10 mouse cellular contexts compared by ENCODE assay signal in genomic region chr1:135112661-135113060, GRCm38 (mm10). TPM values are rescaled to one million over a fixed set of nuclear protein-coding genes. Genes with fewer than 3 reads are reported as not detected.
DNase-seq lines count a peak whose midpoint lies in the region; ATAC-seq and TF ChIP-seq lines count a peak whose summit lies in the region.
"Had no signal": no experiment of that assay in that cellular context is flagged by ENCODE, and none has a peak within 500 bp of the region (broad histone marks: within the 10 kb centered on the region; RNA-seq: fewer than 3 reads in every experiment).

No protein-coding gene starts in this region.

- no peaks in the 10 kb centered on the region for H3K9me3 ChIP-seq in heart, postnatal 0 days (replicated peaks; ENCODE audit: control insufficient read depth, low read length)
- no peaks in the 10 kb centered on the region for H3K9me3 ChIP-seq in forebrain, embryonic 16.5 days (ENCODE audit: control insufficient read depth, low read length)
- no peaks in the 10 kb centered on the region for H3K9me3 ChIP-seq in liver, embryonic 13.5 days (replicated peaks)
- H3K9me3 ChIP-seq in neural tube, embryonic 15.5 days (replicated peaks): no peaks in the 10 kb centered on the region
- no peaks in the 10 kb centered on the region for H3K9me3 ChIP-seq in heart, embryonic 10.5 days
- H3K9me3 ChIP-seq: embryonic facial prominence, embryonic 13.5 days; limb, embryonic 15.5 days had no signal

- H3K27ac ChIP-seq in heart, postnatal 0 days (ENCODE audit: low read depth): no peak overlapping the region
- no peak overlapping the region for H3K27ac ChIP-seq in forebrain, embryonic 16.5 days (ENCODE audit: low read length)
- H3K27ac ChIP-seq in liver, embryonic 13.5 days: no peak overlapping the region
- H3K27ac ChIP-seq in neural tube, embryonic 15.5 days (replicated peaks): no peak overlapping the region
- H3K27ac ChIP-seq in heart, embryonic 10.5 days: no peak overlapping the region
- H3K27ac ChIP-seq: embryonic facial prominence, embryonic 13.5 days; limb, embryonic 15.5 days had no signal

- no peaks in the 10 kb centered on the region for H3K79me2 ChIP-seq in C2C12 (ENCODE audit: control insufficient read depth, insufficient read depth)

- no peak overlapping the region for H3K4me2 ChIP-seq in heart, postnatal 0 days (ENCODE audit: low read depth, low read length)
- no peak overlapping the region for H3K4me2 ChIP-seq in forebrain, embryonic 16.5 days (ENCODE audit: low read length)
- no peak overlapping the region for H3K4me2 ChIP-seq in liver, embryonic 13.5 days
- H3K4me2 ChIP-seq in neural tube, embryonic 15.5 days: no peak overlapping the region
- H3K4me2 ChIP-seq: embryonic facial prominence, embryonic 13.5 days; limb, embryonic 15.5 days had no signal

- 8% methylated on average over 8 of the region's 8 CpGs for WGBS in heart, postnatal 0 days
- WGBS in forebrain, embryonic 16.5 days: 7% methylated on average over 8 of the region's 8 CpGs
- WGBS in liver, embryonic 13.5 days (ENCODE audit: insufficient replicate concordance): under 1% methylated on average over 8 of the region's 8 CpGs
- WGBS in neural tube, embryonic 15.5 days: 12% methylated on average over 8 of the region's 8 CpGs
- 9% methylated on average over 8 of the region's 8 CpGs for WGBS in heart, embryonic 10.5 days

- peak; percentile 83 for TF ChIP-seq CTCF in heart, postnatal 0 days (IDR thresholded peaks at IDR 0.05; ENCODE audit: low read depth)
- peak; percentile 92 for TF ChIP-seq CTCF in C2C12 (IDR thresholded peaks at IDR 0.05; ENCODE audit: control insufficient read depth, insufficient read depth, insufficient read length)

- no peak for TF ChIP-seq EP300 in heart, postnatal 0 days (IDR thresholded peaks at IDR 0.05; ENCODE audit: low read depth)

- peak; percentile 29 for DNase-seq in heart, postnatal 0 days (ENCODE audit: low spot score)
- no peak for DNase-seq in heart, adult 11 months
- peak; percentile 38 for DNase-seq in liver, embryonic 13.5 days
- no peak for DNase-seq in heart, embryonic 10.5 days (ENCODE audit: low spot score)

- no peaks in the 10 kb centered on the region for H3K79me3 ChIP-seq in C2C12 (ENCODE audit: low read depth)

- H3ac ChIP-seq in C2C12 (ENCODE audit: control insufficient read depth, insufficient read length, low read depth): no peak overlapping the region

- no peaks in the 10 kb centered on the region for H3K4me1 ChIP-seq in heart, postnatal 0 days (ENCODE audit: control insufficient read depth, insufficient read depth)
- H3K4me1 ChIP-seq in forebrain, embryonic 16.5 days (replicated peaks; ENCODE audit: control insufficient read depth, insufficient read depth, low read length): no peaks in the 10 kb centered on the region
- peaks cover 3% of the 10 kb centered on the region for H3K4me1 ChIP-seq in liver, embryonic 13.5 days (replicated peaks)
- no peaks in the 10 kb centered on the region for H3K4me1 ChIP-seq in neural tube, embryonic 15.5 days
- H3K4me1 ChIP-seq in heart, embryonic 10.5 days: peaks cover 4% of the 10 kb centered on the region; the same call in 1 of the 2 replicates

- H3K9ac ChIP-seq in heart, postnatal 0 days (replicated peaks; ENCODE audit: low read depth, low read length): no peak overlapping the region
- no peak overlapping the region for H3K9ac ChIP-seq in forebrain, embryonic 16.5 days (replicated peaks; ENCODE audit: low read depth, low read length)
- no peak overlapping the region for H3K9ac ChIP-seq in liver, embryonic 13.5 days
- no peak overlapping the region for H3K9ac ChIP-seq in neural tube, embryonic 15.5 days (replicated peaks)
- H3K9ac ChIP-seq: embryonic facial prominence, embryonic 13.5 days; limb, embryonic 15.5 days had no signal

- H3K27me3 ChIP-seq in heart, postnatal 0 days (ENCODE audit: control insufficient read depth, insufficient read depth, low read length): 0 out of 2 replicates have a peak, but pooled peaks cover 3% of the 10 kb centered on the region
- H3K27me3 ChIP-seq in C2C12 (ENCODE audit: control insufficient read depth, insufficient read depth, insufficient read length): no peaks in the 10 kb centered on the region
- H3K27me3 ChIP-seq in forebrain, embryonic 16.5 days (replicated peaks; ENCODE audit: control insufficient read depth, insufficient read depth, low read length): no peaks in the 10 kb centered on the region
- H3K27me3 ChIP-seq in liver, embryonic 13.5 days: peaks cover 3% of the 10 kb centered on the region; the same call in 1 of the 2 replicates
- H3K27me3 ChIP-seq in neural tube, embryonic 15.5 days (replicated peaks): no peaks in the 10 kb centered on the region; the same call in 1 of the 2 replicates
- peaks cover 57% of the 10 kb centered on the region for H3K27me3 ChIP-seq in heart, embryonic 10.5 days (ENCODE audit: insufficient read depth, poor library complexity, severe bottlenecking)
- H3K27me3 ChIP-seq: embryonic facial prominence, embryonic 13.5 days; limb, embryonic 15.5 days had no signal

- no peaks in the 10 kb centered on the region for H3K36me3 ChIP-seq in heart, postnatal 0 days (replicated peaks; ENCODE audit: control insufficient read depth, insufficient read depth, low read length)
- no peaks in the 10 kb centered on the region for H3K36me3 ChIP-seq in C2C12 (ENCODE audit: control insufficient read depth, insufficient read depth)
- no peaks in the 10 kb centered on the region for H3K36me3 ChIP-seq in forebrain, embryonic 16.5 days (ENCODE audit: control insufficient read depth, insufficient read depth)
- no peaks in the 10 kb centered on the region for H3K36me3 ChIP-seq in liver, embryonic 13.5 days
- H3K36me3 ChIP-seq in neural tube, embryonic 15.5 days: no peaks in the 10 kb centered on the region
- H3K36me3 ChIP-seq in heart, embryonic 10.5 days: no peaks in the 10 kb centered on the region
- H3K36me3 ChIP-seq: embryonic facial prominence, embryonic 13.5 days; limb, embryonic 15.5 days had no signal

- no peak overlapping the region for H3K4me3 ChIP-seq in heart, postnatal 0 days (ENCODE audit: low read depth, low read length)
- H3K4me3 ChIP-seq in C2C12 (ENCODE audit: insufficient read depth, poor library complexity, severe bottlenecking): no peak overlapping the region
- H3K4me3 ChIP-seq in forebrain, embryonic 16.5 days (replicated peaks; ENCODE audit: low read length): no peak overlapping the region
- H3K4me3 ChIP-seq in liver, embryonic 13.5 days (replicated peaks): no peak overlapping the region
- no peak overlapping the region for H3K4me3 ChIP-seq in neural tube, embryonic 15.5 days (replicated peaks)
- H3K4me3 ChIP-seq in heart, embryonic 10.5 days: no peak overlapping the region
- H3K4me3 ChIP-seq: embryonic facial prominence, embryonic 13.5 days; limb, embryonic 15.5 days had no signal

- ATAC-seq in heart, postnatal 0 days (ENCODE audit: insufficient read depth, low read depth): no peak
- ATAC-seq in activated CD4-positive, CD25-positive, alpha-beta regulatory T cell, adult 4 months: peak; percentile 91
- ATAC-seq in forebrain, embryonic 16.5 days: peak; percentile 45
- ATAC-seq in liver, embryonic 13.5 days (ENCODE audit: low read depth): no peak
- ATAC-seq in neural tube, embryonic 15.5 days (ENCODE audit: low FRiP score): 0 out of 2 replicates have a peak, but pooled peaks have one; percentile 15

RNA-seq across cellular contexts. Expression of gene Lgr6, which starts 7.6 kb away (rescaled TPM):
- 8.6 and 17.3 TPM in 2 replicates for total RNA-seq in heart, postnatal 0 days (2014; rRNA removed; ENCODE audit: low replicate concordance)
- polyA plus RNA-seq in heart, postnatal 0 days (2015; fragmentation: Nextera tagmentation; extraction: Ambion mirVana): 3.8 and 4.5 TPM in 2 replicates
- 32.9 TPM for polyA plus RNA-seq in C2C12 (2012; fragmentation: generic; extraction: Trizol)
- polyA plus RNA-seq in activated CD4-positive, CD25-positive, alpha-beta regulatory T cell, adult 4 months (2017; shearing (Covaris generic)): not detected
- 0.53 and 0.60 TPM in 2 replicates for polyA plus RNA-seq in forebrain, embryonic 16.5 days (2015; fragmentation: Nextera tagmentation; extraction: Ambion mirVana)
- polyA plus RNA-seq in liver, embryonic 13.5 days (2015; fragmentation: Nextera tagmentation; extraction: Ambion mirVana): 0.05 and 0.15 TPM in 2 replicates
- 1.6 TPM in 2 replicates for polyA plus RNA-seq in neural tube, embryonic 15.5 days (2015; fragmentation: Nextera tagmentation; extraction: Ambion mirVana)
- 0.49 and 0.64 TPM in 2 replicates for polyA plus RNA-seq in heart, embryonic 10.5 days (2016; fragmentation: Nextera tagmentation; extraction: Ambion mirVana)

RNA-seq across cellular contexts. Expression of gene Ptpn7, which starts 19.8 kb away (rescaled TPM):
- 2.1 and 3.9 TPM in 2 replicates for total RNA-seq in heart, postnatal 0 days (2014; rRNA removed; ENCODE audit: low replicate concordance)
- 0.22 and 0.30 TPM in 2 replicates for polyA plus RNA-seq in heart, postnatal 0 days (2015; fragmentation: Nextera tagmentation; extraction: Ambion mirVana)
- 0.80 TPM for polyA plus RNA-seq in C2C12 (2012; fragmentation: generic; extraction: Trizol)
- 100 to 1,000 TPM; 155 to 193 TPM for polyA plus RNA-seq in activated CD4-positive, CD25-positive, alpha-beta regulatory T cell, adult 4 months (2017; shearing (Covaris generic))
- 0.24 and 0.27 TPM in 2 replicates for polyA plus RNA-seq in forebrain, embryonic 16.5 days (2015; fragmentation: Nextera tagmentation; extraction: Ambion mirVana)
- polyA plus RNA-seq in liver, embryonic 13.5 days (2015; fragmentation: Nextera tagmentation; extraction: Ambion mirVana): 16.0 and 17.9 TPM in 2 replicates
- 0.36 and 15.5 TPM in 2 replicates for polyA plus RNA-seq in neural tube, embryonic 15.5 days (2015; fragmentation: Nextera tagmentation; extraction: Ambion mirVana)
- 1.5 and 5.0 TPM in 2 replicates for polyA plus RNA-seq in heart, embryonic 10.5 days (2016; fragmentation: Nextera tagmentation; extraction: Ambion mirVana)

RNA-seq across cellular contexts. Expression of gene Arl8a, which starts 34.0 kb away (rescaled TPM):
- 40.1 and 43.4 TPM in 2 replicates for total RNA-seq in heart, postnatal 0 days (2014; rRNA removed; ENCODE audit: low replicate concordance)
- polyA plus RNA-seq in heart, postnatal 0 days (2015; fragmentation: Nextera tagmentation; extraction: Ambion mirVana): 31.9 and 35.3 TPM in 2 replicates
- polyA plus RNA-seq in C2C12 (2012; fragmentation: generic; extraction: Trizol): 51.4 TPM
- 10 to 100 TPM; 10.3 to 10.6 TPM for polyA plus RNA-seq in activated CD4-positive, CD25-positive, alpha-beta regulatory T cell, adult 4 months (2017; shearing (Covaris generic))
- polyA plus RNA-seq in forebrain, embryonic 16.5 days (2015; fragmentation: Nextera tagmentation; extraction: Ambion mirVana): 323 and 336 TPM in 2 replicates
- polyA plus RNA-seq in liver, embryonic 13.5 days (2015; fragmentation: Nextera tagmentation; extraction: Ambion mirVana): 8.9 and 10.5 TPM in 2 replicates
- 314 and 353 TPM in 2 replicates for polyA plus RNA-seq in neural tube, embryonic 15.5 days (2015; fragmentation: Nextera tagmentation; extraction: Ambion mirVana)
- 28.0 and 36.5 TPM in 2 replicates for polyA plus RNA-seq in heart, embryonic 10.5 days (2016; fragmentation: Nextera tagmentation; extraction: Ambion mirVana)

RNA-seq across cellular contexts. Expression of gene Gpr37l1, which starts 54.8 kb away (rescaled TPM):
- not detected in 2 replicates for total RNA-seq in heart, postnatal 0 days (2014; rRNA removed; ENCODE audit: low replicate concordance)
- polyA plus RNA-seq in heart, postnatal 0 days (2015; fragmentation: Nextera tagmentation; extraction: Ambion mirVana): not detected in 2 replicates
- not detected for polyA plus RNA-seq in C2C12 (2012; fragmentation: generic; extraction: Trizol)
- not detected for polyA plus RNA-seq in activated CD4-positive, CD25-positive, alpha-beta regulatory T cell, adult 4 months (2017; shearing (Covaris generic))
- polyA plus RNA-seq in forebrain, embryonic 16.5 days (2015; fragmentation: Nextera tagmentation; extraction: Ambion mirVana): 0.24 and 0.48 TPM in 2 replicates
- polyA plus RNA-seq in liver, embryonic 13.5 days (2015; fragmentation: Nextera tagmentation; extraction: Ambion mirVana): not detected in 2 replicates
- polyA plus RNA-seq in neural tube, embryonic 15.5 days (2015; fragmentation: Nextera tagmentation; extraction: Ambion mirVana): 1.4 and 1.7 TPM in 2 replicates
- not detected in 2 replicates for polyA plus RNA-seq in heart, embryonic 10.5 days (2016; fragmentation: Nextera tagmentation; extraction: Ambion mirVana)
- polyA plus RNA-seq: embryonic facial prominence, embryonic 13.5 days; limb, embryonic 15.5 days had no signal

Comparison
In these comparisons a context has a peak if more than half of its experiments do, and no peak if none do; other contexts are left out.
1. DNase-seq: peak in heart, postnatal 0 days (single experiment) and liver, embryonic 13.5 days (single experiment); none in heart, adult 11 months (single experiment) and heart, embryonic 10.5 days (single experiment).
2. ATAC-seq: peak in activated CD4-positive, CD25-positive, alpha-beta regulatory T cell, adult 4 months (single experiment), forebrain, embryonic 16.5 days (single experiment) and neural tube, embryonic 15.5 days (single experiment); none in heart, postnatal 0 days (single experiment) and liver, embryonic 13.5 days (single experiment).